Mouse (Mus musculus): ENCODE data around the gene Trio. TPM values are rescaled to one million over a fixed set of nuclear protein-coding genes. Genes with fewer than 3 reads are reported as not detected.

Gene Trio
- polyA plus RNA-seq, 1 experiment = 187 TPM

DNA sequence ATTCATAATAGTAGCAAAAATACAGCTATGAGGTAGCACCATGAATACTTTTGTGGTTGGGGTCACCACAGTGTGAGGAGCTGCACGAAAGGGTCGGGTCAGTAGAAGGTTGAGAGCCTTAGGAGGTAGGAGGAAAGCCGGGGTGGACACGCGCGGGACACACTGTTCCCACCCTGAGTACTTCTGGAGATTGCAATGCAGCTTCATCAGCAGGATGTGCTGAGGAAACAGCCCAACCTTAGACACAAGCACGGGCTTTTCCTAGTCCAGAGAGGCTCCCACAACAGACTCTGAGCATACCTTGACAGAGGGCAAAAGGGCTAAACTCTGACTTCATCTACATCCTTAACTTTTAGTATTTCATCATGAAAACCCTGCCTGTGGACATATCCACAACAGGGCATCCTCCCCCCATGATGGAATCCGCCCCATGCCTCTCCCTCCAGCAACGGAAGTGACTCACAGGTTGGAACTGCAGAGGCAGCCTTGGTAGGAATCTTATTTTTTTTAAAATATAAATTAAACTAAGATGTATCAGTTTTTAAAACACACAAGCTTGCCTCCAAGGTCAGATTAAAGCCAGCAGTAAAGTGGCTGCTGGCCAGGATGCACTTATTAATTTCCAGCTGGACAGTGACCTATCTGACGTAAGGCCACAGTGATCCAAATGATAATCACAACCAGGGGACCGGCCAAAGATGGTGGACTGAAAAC lies 203.8 kb downstream of the Trio start:
- H3K4me1 ChIP-seq (ENCODE audit: control insufficient read depth, insufficient read depth, low read length) = peaks cover 6% of the 10 kb centered on the region; the same call in 1 of the 2 replicates
- WGBS = 90% methylated on average over 11 of the region's 11 CpGs
- no peak overlapping the region for H3K4me3 ChIP-seq (replicated peaks; ENCODE audit: insufficient read depth, low read depth, low read length)
- no peak for DNase-seq
- H3K27ac ChIP-seq (ENCODE audit: insufficient read depth, low read length) = no peak overlapping the region
- H3K27me3 ChIP-seq (ENCODE audit: control insufficient read depth, insufficient read depth, low read length) = no peaks in the 10 kb centered on the region
- TF ChIP-seq POLR2A (IDR thresholded peaks at IDR 0.05; ENCODE audit: borderline replicate concordance, insufficient read depth, low read length) = no peak
- no peak for TF ChIP-seq CTCF (IDR thresholded peaks at IDR 0.05; ENCODE audit: borderline replicate concordance, insufficient read depth, low read depth, low read length)

GRCm38 (mm10) chr15:27817096-27817495 lies 208.6 kb downstream of the Trio start:
- Histone ChIP-seq H3K4me3 (replicated peaks; ENCODE audit: insufficient read depth, low read depth, low read length) (no peak overlapping the region), H3K27ac (ENCODE audit: insufficient read depth, low read length) (no peak overlapping the region), H3K4me1 (ENCODE audit: control insufficient read depth, insufficient read depth, low read length) (peaks cover 9% of the 10 kb centered on the region; the same call in 1 of the 2 replicates), H3K27me3 (ENCODE audit: control insufficient read depth, insufficient read depth, low read length) (no peaks in the 10 kb centered on the region)
- TF ChIP-seq CTCF (IDR thresholded peaks at IDR 0.05; ENCODE audit: borderline replicate concordance, insufficient read depth, low read depth, low read length) (no peak), POLR2A (IDR thresholded peaks at IDR 0.05; ENCODE audit: borderline replicate concordance, insufficient read depth, low read length) (no peak)
- WGBS = 9% methylated on average over 10 of the region's 10 CpGs
- peak; percentile 75 to 87 for DNase-seq

GRCm38 (mm10) chr15:27814677-27815391 lies 210.8 kb downstream of the Trio start:
- TF ChIP-seq POLR2A (IDR thresholded peaks at IDR 0.05; ENCODE audit: borderline replicate concordance, insufficient read depth, low read length) (no peak), CTCF (IDR thresholded peaks at IDR 0.05; ENCODE audit: borderline replicate concordance, insufficient read depth, low read depth, low read length) (no peak)
- Histone ChIP-seq H3K4me1 (ENCODE audit: control insufficient read depth, insufficient read depth, low read length) (peaks cover 9% of the 10 kb centered on the region; the same call in 1 of the 2 replicates), H3K27ac (ENCODE audit: insufficient read depth, low read length) (no peak overlapping the region), H3K27me3 (ENCODE audit: control insufficient read depth, insufficient read depth, low read length) (no peaks in the 10 kb centered on the region), H3K4me3 (replicated peaks; ENCODE audit: insufficient read depth, low read depth, low read length) (no peak overlapping the region)
- DNase-seq = no peak
- 82% methylated on average over 6 of the region's 6 CpGs for WGBS

DNA sequence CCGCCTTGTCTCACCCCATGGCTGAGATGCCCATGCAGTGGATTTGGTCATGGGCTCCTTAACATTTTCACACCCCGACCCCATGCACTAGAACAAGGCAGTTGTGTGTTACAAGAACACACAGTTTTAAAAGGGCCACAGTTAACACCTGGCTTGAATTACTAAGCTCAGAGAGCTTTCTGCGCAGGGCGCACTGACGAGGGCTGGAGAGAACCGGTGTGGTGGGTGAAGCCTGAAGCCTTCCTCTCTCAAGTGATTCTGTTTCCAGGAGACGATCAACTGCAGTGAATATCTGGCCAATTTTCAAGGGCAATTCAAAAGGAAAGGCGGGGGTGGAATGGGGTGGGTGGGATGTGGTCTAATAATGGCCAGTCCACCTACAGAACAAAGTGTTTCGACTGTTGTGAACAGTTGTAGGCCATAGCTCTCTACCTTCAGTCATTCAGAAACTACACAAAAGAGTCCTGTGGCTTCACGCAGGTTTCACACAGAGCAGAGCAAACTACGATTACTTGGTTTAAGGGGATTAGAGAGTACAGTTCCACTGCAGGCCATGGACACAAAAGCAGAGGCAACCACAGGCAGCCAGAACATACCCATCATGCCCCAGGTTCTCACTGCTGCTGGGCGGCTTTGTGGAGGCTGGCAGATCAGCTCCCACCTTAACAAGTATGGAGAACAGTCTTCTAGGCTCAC lies 214.7 kb downstream of the Trio start:
- no peaks in the 10 kb centered on the region for H3K27me3 ChIP-seq (ENCODE audit: control insufficient read depth, insufficient read depth, low read length)
- no peak for DNase-seq
- H3K4me3 ChIP-seq (replicated peaks; ENCODE audit: insufficient read depth, low read depth, low read length) = no peak overlapping the region
- no peak overlapping the region for H3K27ac ChIP-seq (ENCODE audit: insufficient read depth, low read length)
- no peaks in the 10 kb centered on the region; the same call in 1 of the 2 replicates for H3K4me1 ChIP-seq (ENCODE audit: control insufficient read depth, insufficient read depth, low read length)
- 60% methylated on average over 12 of the region's 12 CpGs for WGBS
- TF ChIP-seq CTCF (IDR thresholded peaks at IDR 0.05; ENCODE audit: borderline replicate concordance, insufficient read depth, low read depth, low read length) = no peak
- no peak for TF ChIP-seq POLR2A (IDR thresholded peaks at IDR 0.05; ENCODE audit: borderline replicate concordance, insufficient read depth, low read length)

GRCm38 (mm10) chr15:27810262-27810661 lies 215.4 kb downstream of the Trio start:
- H3K27me3 ChIP-seq (ENCODE audit: control insufficient read depth, insufficient read depth, low read length) = no peaks in the 10 kb centered on the region
- 62% methylated on average over 7 of the region's 7 CpGs for WGBS
- no peaks in the 10 kb centered on the region; the same call in 1 of the 2 replicates for H3K4me1 ChIP-seq (ENCODE audit: control insufficient read depth, insufficient read depth, low read length)
- DNase-seq = no peak
- H3K27ac ChIP-seq (ENCODE audit: insufficient read depth, low read length) = no peak overlapping the region
- no peak for TF ChIP-seq POLR2A (IDR thresholded peaks at IDR 0.05; ENCODE audit: borderline replicate concordance, insufficient read depth, low read length)
- TF ChIP-seq CTCF (IDR thresholded peaks at IDR 0.05; ENCODE audit: borderline replicate concordance, insufficient read depth, low read depth, low read length) = no peak
- H3K4me3 ChIP-seq (replicated peaks; ENCODE audit: insufficient read depth, low read depth, low read length) = no peak overlapping the region

GRCm38 (mm10) chr15:27808596-27809276 lies 216.9 kb downstream of the Trio start:
- Histone ChIP-seq H3K4me1 (ENCODE audit: control insufficient read depth, insufficient read depth, low read length) (peaks cover 8% of the 10 kb centered on the region), H3K27ac (ENCODE audit: insufficient read depth, low read length) (no peak overlapping the region), H3K4me3 (replicated peaks; ENCODE audit: insufficient read depth, low read depth, low read length) (no peak overlapping the region), H3K27me3 (ENCODE audit: control insufficient read depth, insufficient read depth, low read length) (no peaks in the 10 kb centered on the region)
- 46% methylated on average over 5 of the region's 5 CpGs for WGBS
- no peak for DNase-seq
- TF ChIP-seq CTCF (IDR thresholded peaks at IDR 0.05; ENCODE audit: borderline replicate concordance, insufficient read depth, low read depth, low read length) = 0 out of 2 replicates have a peak, but pooled peaks have one; percentile 3
- no peak for TF ChIP-seq POLR2A (IDR thresholded peaks at IDR 0.05; ENCODE audit: borderline replicate concordance, insufficient read depth, low read length)

- Histone ChIP-seq H3K4me1 (ENCODE audit: control insufficient read depth, insufficient read depth, low read length) (peaks cover 28% of the 10 kb centered on the region), H3K27ac (ENCODE audit: insufficient read depth, low read length) (no peak overlapping the region), H3K27me3 (ENCODE audit: control insufficient read depth, insufficient read depth, low read length) (no peaks in the 10 kb centered on the region), H3K4me3 (replicated peaks; ENCODE audit: insufficient read depth, low read depth, low read length) (no peak overlapping the region)
- DNase-seq = no peak
- WGBS = 68% methylated on average over 10 of the region's 10 CpGs
- TF ChIP-seq POLR2A (IDR thresholded peaks at IDR 0.05; ENCODE audit: borderline replicate concordance, insufficient read depth, low read length) = no peak
- TF ChIP-seq CTCF (IDR thresholded peaks at IDR 0.05; ENCODE audit: borderline replicate concordance, insufficient read depth, low read depth, low read length) = no peak
These were observed 219.4 kb downstream of the Trio start for GRCm38 (mm10) chr15:27806219-27806618.
